Mouse (Mus musculus) myocyte (in vitro differentiated cells): ENCODE measurements around the gene Poldip2.

ENCODE experiments used
- CEBPB ChIP-seq: IDR thresholded peaks from 2 replicates; pipeline ENCODE4 v1.6.1; 2011; ENCODE audit warnings: mild to moderate bottlenecking, moderate library complexity; ENCODE audit not compliant: poor library complexity, insufficient read depth, severe bottlenecking
- E2F4 ChIP-seq: IDR thresholded peaks from one replicate; pipeline ENCODE4 v1.6.1; 2011; ENCODE audit warnings: mild to moderate bottlenecking, control low read depth, moderate library complexity; ENCODE audit not compliant: insufficient read depth
- MAX ChIP-seq: IDR thresholded peaks from one replicate; pipeline ENCODE4 v1.6.1; 2011; ENCODE audit warnings: low read depth, mild to moderate bottlenecking, control low read depth
- MYOD1 ChIP-seq, 3 experiments: IDR thresholded peaks; one replicate each; pipeline ENCODE4 v1.6.1; 2011; ENCODE audit warnings: control low read depth in 2 of 3, low read depth in 2 of 3, mild to moderate bottlenecking in 2 of 3, moderate library complexity in 1 of 3; ENCODE audit not compliant: insufficient read length in 2 of 3, control insufficient read depth in 1 of 3
- MYOG ChIP-seq, 3 experiments: IDR thresholded peaks; one replicate each; pipeline ENCODE4 v1.6.1; 2011; ENCODE audit warnings: control low read depth in 2 of 3, low read depth in 2 of 3, mild to moderate bottlenecking in 2 of 3; ENCODE audit not compliant: insufficient read length in 2 of 3, control insufficient read depth in 1 of 3, insufficient read depth in 1 of 3
- POLR2A ChIP-seq: IDR thresholded peaks from one replicate; pipeline ENCODE4 v1.6.1; 2011; ENCODE audit warnings: low read depth, mild to moderate bottlenecking, control low read depth, moderate library complexity; ENCODE audit not compliant: insufficient read length
- POLR2AphosphoS2 ChIP-seq: IDR thresholded peaks from one replicate; pipeline ENCODE4 v1.6.1; 2011; ENCODE audit warnings: low read depth, control low read depth; ENCODE audit not compliant: insufficient read length
- REST ChIP-seq: IDR thresholded peaks from one replicate; pipeline ENCODE4 v1.6.1; 2011; ENCODE audit warnings: mild to moderate bottlenecking, control low read depth, moderate library complexity; ENCODE audit not compliant: insufficient read depth, insufficient read length
- SRF ChIP-seq: IDR thresholded peaks from one replicate; pipeline ENCODE4 v1.6.1; 2011; ENCODE audit warnings: low read depth; ENCODE audit not compliant: control insufficient read depth, insufficient read length
- TCF12 ChIP-seq: IDR thresholded peaks from one replicate; pipeline ENCODE4 v1.6.1; 2011; ENCODE audit warnings: mild to moderate bottlenecking, control low read depth; ENCODE audit not compliant: poor library complexity, insufficient read depth, severe bottlenecking
- TCF3 ChIP-seq: IDR thresholded peaks from one replicate; pipeline ENCODE4 v1.6.1; 2011; ENCODE audit warnings: low read depth, control low read depth; ENCODE audit not compliant: insufficient read length
- USF1 ChIP-seq: IDR thresholded peaks from one replicate; pipeline ENCODE4 v1.6.1; 2011; ENCODE audit warnings: low read depth, mild to moderate bottlenecking, control low read depth, moderate library complexity

DNA sequence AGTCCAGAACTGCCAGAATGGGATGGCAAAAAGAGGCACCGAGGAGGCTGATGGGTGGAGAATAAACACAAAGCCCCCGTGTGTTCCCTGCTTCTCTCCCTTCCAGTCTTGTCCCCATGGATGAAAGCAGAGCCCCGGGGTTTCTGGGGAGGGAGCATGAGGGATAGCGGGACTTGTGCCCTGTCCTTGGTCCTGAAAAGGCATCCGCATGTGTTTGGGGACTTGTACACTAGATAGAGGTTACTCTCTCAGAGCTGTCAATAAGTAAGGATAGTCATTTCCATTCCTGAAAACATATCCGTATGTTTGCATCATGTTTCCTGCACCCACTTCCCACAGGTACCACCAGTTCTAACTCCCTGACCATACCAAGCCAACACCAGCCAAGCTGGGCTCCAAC is 16.1 kb upstream of the Poldip2 start:
- no peak for TF ChIP-seq TCF3
- TF ChIP-seq SRF: no peak
- no peak for TF ChIP-seq POLR2A
- TF ChIP-seq E2F4: no peak
- TF ChIP-seq CEBPB: no peak
- no peak for TF ChIP-seq USF1
- no peak for TF ChIP-seq MYOG (IDR thresholded peaks at IDR 0.05; ENCODE audit: control insufficient read depth in 1 of 3, insufficient read depth in 1 of 3, insufficient read length in 2 of 3, low read depth in 2 of 3)
- TF ChIP-seq POLR2AphosphoS2: no peak
- TF ChIP-seq MYOD1 (IDR thresholded peaks at IDR 0.05; ENCODE audit: control insufficient read depth in 1 of 3, insufficient read length in 2 of 3, low read depth in 2 of 3): no peak
- TF ChIP-seq MAX: no peak
- TF ChIP-seq TCF12: no peak
- peak; percentile 89 for TF ChIP-seq REST
